Mouse (Mus musculus): ENCODE data around the gene Kctd15.

Kctd15 gene

DNA sequence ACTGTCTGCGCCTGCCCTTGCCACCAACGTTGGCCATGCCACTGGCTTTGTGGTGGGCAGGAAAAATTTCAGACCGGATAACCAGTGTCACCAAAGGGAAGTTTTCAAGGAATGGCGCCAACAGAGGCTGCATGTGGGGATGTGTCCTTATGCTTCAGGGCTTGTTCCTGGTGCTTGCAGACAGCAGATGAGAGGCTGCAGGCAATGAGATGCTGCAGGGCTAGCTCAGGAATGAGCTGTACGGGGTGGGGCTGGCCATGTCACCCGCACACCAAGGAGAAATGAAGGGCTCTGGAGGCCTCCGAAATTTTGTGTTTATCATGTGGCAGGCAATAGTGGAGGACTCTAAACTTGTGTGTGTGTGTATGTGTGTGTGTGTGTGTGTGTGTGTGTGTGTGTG, 6.6 kb upstream of the Kctd15 start:
- no peak for DNase-seq (ENCODE audit: low spot score)

DNA sequence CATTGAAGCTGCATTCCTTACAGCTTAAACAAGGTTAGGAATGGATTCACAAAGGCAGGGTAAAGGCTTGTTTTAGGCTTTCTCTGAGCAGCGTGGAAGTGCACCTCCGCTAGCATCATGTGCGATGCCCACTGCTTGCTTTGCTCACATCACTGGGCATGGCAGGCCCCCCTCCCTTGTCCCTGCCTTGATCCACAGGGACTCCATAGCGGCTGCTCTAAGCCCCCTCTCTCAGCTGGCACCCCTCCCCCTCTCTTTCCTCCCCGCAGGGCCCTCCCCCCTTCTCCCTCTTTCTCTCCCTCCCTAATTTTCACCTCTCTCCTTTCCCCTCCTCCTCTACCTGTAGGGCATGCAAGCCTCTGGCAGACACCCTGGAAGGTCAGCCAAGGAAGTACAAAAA, 5.7 kb upstream of the Kctd15 start:
- DNase-seq (ENCODE audit: low spot score): no peak

DNA sequence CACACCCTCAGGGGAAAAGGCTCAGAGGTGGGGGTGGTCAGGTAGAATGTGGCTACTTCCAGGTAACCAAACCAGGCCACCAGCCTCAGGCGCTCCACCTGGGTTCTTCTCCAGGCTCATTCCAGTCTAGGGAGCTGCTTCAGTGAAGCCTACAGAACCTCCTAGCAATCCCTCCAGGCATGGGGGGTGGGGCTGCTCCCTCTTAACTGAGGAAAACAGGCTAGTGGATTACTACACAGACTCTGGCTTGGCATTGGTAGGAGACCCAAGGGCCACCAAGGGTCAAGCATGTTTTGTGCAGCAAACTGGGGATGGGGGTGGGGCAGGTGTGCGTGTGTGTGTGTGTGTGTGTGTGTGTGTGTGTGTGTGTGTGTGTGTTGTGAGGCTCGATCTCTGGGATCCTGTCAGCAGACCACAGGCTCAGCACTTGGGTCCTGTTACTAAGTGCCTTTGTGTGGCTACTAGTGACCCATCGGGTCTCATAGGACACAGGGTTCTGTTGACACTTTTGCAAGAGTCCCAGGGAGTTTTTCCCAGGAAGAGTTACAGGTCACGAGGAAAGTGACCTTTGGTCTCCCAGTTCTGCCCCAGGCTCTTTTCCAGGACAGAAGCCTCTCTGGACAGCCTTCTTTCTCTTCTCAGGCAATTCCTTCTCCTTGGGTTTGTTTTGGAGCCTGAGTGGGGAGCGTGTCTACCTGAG, 3.0 kb upstream of the Kctd15 start:
- no peak for DNase-seq (ENCODE audit: low spot score)

DNA sequence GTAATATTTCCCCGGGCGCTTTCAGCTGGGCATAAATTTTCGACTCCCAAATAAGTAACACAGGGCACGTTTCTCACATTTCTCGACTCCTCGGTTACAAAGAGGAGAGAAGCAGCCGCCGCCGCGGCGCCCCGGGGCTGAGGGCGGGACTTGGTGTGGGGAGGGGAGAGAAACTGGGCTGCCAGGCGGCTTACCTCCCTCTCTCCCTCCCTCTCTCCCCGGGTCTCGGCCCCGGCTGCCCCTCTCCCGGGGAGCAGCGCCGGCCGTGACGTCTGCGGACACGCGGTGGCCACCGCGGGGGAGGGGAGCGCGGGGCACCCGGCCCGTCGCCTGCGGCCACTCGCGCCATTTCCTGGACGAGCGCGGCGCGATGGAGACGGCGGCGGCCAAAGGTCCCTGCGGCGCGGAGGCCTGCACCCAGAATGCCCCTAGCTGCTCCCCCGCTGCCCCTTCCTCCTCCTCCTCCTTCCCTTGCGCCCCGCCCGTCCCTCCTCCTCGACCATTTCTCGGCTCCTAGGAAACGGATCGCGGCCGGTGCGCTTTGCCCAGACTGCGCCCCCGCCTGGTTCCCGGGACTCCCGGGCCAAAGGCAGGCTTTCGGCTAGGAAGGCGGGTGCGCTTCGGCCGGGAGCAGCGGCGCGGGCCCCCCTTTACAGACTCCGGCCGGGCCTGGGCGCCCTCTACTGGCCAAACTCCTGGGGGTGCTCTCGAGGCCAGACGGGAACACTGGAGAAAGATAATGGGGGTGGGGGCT, 1.3 kb downstream of the Kctd15 start:
- DNase-seq (ENCODE audit: low spot score): peak; percentile 95

DNA sequence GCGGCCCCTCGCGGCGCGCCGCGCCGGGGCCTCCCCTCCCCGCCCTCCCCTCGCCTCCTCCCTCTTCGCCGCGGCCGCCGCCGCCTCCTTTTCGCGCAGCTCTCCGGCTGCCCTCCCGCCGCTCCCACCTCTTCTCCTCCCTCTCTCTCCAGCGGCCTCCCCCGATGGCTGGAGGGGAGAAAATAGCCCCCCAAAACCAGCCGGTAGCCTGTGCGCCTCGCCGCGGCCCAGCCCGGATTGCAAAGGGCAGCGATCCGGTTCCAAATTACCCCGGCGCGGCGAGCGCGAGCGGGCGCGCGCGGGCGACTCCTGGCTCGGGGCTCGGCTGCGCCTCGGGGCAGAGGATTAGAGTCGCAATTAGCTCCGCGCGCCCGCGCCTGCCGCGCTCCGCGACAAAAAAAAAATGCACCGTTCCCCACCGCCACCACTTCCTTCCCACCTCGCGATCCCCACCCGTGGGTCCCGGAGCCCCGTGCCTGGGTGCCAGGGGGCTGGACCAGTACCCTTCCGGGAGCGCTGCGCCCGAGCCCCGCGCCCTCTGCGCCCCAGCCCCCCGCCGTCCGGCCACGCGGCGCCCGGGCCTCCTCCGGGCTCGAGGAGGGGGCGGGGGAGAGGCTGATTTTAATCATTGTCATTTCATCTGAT, 2.0 kb downstream of the Kctd15 start:
- DNase-seq (ENCODE audit: low spot score): peak; percentile 58

DNA sequence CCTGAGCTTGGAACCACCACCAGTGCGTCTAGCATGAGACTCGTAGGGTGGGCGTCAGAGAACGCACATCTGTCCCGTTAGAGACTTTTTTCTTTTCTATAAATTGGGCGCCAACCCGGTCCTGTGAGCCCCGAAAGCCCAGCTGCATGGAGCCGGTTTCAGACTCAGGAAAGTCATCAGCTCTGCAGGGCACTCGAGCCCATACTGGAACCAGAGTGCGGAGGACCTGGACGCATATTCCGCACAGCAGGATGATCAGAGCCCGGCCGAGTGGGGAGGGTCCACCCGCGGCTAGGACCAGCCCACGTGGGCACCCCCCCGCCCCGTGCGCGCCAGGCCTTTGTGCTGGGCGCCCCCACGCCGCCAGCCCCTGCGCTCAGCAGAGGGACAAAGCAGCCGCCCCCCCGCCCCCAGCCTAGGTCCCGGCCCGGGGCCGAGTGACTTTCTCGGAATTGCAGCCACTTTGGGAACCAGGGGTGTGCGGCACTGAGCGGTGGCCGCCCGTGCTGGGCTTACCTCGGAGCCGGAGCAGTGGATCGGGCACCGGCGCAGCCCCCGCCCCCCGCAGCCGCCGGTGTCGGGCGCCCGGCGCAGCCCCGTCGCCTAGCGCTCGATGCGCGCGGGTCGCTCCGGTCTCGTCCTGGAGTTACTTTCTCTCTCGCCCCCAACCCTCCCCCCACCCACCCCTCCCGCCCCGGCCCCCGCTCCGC, 2.6 kb downstream of the Kctd15 start:
- peak; percentile 62 for DNase-seq (ENCODE audit: low spot score)

DNA sequence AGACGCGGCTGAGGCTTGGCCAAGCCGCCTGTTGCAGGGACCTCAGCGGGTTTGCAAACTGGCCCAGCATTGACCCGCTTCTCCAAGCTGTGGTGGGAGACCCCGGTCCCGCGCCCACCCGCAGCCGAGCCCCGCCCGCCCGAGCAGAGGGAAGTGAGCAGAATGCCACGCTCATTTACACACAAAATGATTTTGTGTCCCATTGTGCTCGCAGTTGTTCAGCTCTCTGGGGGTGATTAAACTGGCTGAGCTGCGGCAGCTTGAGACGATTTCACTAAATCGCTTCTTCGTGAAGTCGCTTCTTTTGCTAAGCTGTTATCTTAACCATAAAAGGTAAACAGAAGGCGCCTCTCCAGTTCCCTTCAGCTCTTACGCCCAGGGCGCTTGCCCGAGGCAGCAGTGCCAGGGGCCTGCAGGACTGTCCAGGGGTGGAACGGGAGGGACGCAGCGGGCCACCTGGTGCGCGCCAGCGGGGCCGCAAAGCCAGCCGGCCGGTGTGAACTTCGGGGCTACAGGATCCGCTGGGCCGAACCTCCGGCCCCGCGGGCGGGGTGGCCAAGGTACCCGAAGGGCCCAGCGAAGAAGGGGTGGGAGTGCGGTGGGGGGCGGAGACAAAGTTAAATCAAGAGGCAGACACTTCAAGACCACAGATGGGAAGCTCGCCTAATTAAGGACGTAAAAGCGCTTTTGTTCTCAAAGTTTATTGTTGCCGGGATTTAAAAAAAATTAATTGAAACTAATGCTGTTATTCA, 3.6 kb downstream of the Kctd15 start:
- peak; percentile 60 for DNase-seq (ENCODE audit: low spot score)

DNA sequence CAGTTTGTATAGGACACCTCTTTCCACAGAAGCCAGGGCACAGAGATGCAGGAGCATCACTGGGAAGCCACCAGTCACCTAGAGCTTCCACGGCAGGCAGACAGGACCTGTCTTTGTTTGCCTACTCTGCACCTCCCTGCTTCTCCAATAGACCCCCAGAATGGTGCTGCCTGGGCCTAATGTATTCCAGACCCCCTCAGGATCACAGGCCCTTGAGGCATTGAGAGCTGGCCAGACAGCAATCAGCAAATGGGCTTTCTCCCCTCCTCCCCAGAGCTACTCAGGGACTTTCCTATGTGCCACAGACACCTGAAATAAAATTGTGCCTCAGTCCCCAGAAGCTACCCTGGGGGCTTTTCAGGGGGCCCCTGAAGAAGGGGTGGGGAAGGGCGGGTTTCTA, 5.2 kb downstream of the Kctd15 start:
- DNase-seq (ENCODE audit: low spot score): no peak

DNA sequence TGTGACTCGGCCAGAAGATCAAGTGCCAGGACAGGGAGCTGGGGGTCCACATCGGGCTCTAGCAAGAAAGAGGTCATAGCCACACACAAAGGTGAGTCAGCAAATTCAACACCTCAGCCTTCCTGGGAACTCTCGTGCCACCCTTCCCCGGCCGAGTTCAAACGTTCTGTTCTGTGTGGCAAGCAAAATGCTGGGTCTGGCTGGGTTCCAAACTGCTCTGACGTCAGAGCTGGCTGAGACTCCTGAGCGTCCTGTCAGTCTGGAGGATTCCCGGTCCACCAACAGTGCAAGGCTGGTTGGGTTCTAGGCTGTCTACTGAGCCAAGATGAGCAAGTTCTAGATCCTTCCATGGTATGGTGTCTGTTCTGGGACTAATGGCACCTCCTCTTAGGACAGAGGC, 9.5 kb downstream of the Kctd15 start:
- no peak for DNase-seq (ENCODE audit: low spot score)

DNA sequence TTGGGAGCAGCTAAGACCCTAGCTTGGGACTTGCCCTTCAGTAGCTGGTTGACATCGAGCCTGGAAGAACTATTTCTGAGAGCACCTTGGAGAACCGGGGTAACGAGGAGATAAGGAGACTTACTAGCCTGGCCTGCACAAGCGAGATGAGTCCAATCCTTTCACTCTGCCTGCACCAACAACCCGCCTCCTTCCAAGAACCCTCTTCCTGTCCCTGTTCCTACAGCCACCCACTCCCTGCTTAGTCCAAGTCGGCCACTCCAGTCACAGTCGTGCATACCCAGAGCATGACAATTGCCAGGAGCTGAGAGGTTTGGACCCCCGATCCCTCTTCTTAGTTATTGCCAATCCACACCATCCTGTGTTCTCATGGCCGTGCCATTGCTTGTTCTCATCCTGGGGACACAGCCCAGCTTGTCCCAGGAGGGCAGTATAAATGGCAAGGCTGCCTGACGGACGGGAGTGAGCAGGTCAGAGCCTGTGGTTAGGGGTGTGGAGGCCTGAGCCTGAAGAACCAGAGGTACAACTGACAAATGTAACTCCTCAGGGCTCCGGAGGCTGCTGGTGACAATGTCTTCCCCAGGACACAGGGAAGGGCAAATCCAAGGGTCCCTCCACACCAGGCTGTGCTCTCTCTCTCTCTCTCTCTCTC, 10.3 kb downstream of the Kctd15 start:
- DNase-seq (ENCODE audit: low spot score): no peak

DNA sequence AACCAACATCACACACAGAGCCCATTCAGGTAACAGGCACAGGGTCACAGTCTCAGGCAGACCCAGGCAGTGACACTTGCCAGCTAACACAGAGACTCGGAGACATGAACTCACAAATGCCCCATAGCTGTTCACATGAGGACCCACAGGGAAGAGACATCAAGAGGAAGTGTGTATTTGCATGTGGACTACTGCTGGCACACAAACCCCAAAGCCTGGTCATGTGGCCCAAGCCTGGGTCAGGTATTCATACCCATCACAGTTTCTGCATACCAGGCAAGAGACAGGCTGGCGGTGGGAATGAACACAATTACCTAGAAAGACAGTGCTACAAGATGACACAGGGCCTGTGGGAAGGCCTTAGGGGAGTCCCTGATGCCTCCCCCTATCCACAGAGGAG, 10.9 kb downstream of the Kctd15 start:
- DNase-seq (ENCODE audit: low spot score): no peak

DNA sequence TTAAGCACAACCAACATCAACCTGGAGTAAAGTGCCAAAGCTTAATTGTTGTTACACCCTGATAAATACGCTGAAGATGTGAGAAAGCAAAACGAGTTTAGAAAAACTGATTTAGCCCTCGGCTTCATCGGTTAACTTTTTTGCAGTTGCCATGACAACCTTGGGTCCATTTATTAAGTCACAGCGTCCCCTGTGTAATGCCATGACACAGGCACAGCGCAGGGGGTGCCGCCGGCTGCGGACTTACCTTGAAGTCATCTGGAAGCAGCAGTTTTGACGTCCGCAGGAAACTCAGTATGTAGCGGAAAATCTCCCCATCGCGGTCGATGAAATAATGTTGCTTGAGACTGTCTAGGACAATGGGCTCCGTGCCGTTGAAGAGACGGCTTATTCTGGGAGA, 11.9 kb downstream of the Kctd15 start:
- DNase-seq (ENCODE audit: low spot score): no peak

DNA sequence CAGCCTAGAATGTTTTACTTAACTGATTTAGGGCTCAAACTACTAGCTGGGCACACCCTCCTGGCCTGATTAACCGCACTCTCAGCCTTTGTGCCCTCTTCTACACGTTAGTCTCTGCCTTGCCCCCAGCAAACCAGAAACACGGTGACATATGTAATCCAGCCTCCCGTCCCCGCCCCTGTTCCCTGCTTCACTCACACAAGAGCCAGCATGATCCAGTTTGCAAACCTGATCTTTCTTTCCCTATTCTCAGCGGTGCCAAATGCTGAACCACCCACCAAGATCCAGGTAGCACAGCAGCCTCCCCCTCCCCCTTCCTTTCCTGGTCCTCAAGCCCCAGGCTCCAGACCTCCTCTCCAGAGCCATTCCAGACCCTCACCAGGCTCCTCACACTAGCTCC, 13.2 kb downstream of the Kctd15 start:
- no peak for DNase-seq (ENCODE audit: low spot score)

DNA sequence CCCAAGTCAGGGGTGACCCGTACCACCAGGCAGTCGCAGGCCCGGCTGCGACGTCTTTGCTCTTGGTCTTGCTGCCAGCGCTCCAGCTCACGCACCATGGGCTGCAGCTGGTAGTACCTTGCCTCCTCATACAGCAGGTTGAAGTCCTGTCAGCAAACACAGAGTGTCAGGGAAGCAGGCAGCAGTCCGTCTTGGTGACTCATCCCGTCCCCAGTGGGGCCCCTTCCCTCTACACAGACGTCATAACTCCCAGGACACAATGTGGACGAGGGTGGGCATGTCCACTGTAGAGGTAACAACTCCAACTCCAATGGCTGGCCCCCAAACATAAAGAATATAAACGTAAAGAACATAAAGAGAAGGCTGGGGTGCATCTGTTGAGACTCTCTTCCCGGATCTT, 14.6 kb downstream of the Kctd15 start:
- no peak for DNase-seq (ENCODE audit: low spot score)

DNA sequence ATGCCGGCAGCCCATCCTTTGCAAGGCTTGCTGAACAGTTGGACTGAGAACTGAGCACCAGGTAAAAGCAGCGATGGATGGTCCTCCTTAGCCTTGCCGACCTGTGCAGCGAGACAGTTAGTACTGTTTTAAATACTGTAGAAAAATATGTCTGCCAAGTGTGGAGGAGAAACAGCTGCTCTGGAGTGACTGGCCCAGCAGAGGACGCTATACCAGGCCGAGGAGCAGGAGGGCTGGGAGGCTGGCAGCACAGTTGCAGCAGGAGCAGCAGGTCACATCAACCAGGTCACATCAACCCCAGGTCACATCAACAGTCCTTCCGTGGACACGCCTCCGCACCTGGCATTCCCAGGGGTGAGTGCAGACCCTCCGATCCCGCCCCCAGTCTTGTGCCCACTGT, 16.7 kb downstream of the Kctd15 start:
- DNase-seq (ENCODE audit: low spot score): no peak

DNA sequence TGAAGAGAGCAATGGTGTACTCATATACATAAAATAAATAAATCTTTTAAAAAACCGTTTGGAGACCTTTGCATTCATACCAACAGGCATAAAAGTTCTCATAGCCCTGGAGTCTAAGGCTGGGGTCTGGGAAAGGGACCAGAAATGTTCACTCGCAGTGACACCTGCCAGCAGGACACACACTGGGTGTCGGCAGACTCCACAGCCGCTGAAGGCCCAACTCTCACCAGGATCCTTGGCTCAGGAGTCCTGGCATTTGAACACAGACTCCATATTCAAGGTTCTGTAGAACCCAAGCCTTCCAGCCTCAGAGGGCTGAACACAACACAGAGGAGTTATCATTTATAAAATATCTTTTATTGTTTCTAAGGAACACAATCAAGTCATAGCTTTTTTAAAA, 19.9 kb downstream of the Kctd15 start:
- no peak for DNase-seq (ENCODE audit: low spot score)

DNA sequence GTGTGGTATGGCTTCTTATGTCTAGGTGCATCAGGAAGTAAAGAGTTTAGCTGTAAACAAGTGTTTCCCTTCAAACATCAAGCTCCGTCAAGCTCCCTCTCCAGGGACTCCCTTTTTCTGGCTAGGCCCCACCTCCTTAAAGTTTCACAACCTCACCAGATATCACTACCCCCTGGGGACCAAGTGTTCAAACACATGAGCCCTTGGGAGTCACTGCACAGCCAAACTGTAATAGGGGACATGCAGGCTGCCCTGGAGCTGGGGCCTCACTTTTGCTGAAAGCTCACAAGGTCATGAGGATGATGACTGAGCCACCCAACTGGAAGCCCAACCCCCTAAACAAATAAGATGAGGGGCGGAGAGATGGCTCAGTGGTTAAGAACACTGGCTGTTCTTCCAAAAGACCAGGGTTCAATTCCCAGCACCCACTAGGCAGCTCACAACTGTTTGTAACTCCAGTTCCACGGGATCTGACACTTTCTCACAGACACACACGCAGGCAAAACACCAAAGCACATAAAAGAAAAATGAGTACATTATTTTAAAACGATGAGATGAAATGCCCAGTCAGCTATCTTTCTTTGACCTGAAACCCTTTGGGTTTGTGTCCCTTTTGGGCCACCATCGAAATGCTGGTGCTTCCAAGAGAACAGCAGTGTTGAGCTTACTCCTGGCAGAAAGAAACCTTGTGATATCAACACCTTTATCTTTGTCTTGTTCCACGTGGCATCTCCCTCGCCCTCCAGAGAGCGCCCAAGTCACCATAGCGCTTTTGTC, 23.4 kb downstream of the Kctd15 start:
- no peak for DNase-seq (ENCODE audit: low spot score)

DNA sequence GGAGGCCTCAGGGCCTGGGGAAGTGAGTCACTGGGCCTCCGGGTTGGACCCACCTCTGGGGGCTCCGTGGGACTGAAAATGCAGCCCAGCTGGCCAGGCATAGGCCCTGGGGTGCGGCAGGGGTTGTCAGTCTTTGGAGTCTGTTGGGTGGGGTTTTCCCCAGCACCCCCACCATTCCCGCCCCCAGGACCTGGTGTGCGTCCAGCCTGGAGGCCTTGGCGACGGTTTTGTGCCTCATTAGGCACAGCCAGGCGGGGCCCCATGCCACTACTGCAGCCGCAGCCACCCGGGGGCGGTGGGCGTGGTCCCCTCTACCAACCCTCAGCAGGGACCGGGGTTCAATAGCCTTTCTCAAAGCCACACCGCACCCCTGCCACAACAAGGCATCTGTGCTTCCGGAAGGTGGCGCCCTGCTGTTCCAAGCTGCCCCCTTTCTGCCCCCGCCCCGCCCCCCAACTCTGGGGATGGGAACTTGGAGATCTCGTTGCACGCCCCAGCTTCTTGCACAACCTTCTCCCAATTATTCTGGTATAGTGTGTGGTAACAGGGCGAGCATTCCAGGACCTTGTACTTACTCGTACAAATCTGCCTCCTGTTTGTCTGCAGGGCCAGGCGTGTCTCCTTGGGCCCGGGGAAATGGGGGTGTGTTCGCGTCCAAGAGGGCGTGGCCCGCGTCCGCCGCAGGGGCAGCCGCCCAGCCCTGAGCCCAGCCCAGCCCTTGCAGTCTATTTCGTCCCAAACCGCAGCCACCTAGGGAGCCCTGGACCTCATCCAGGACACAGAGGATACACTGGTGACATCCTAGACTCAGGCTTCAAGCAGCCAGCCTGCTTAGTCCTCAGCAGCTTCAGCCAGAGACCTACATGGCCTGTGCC, 26.1 kb downstream of the Kctd15 start:
- DNase-seq (ENCODE audit: low spot score): peak; percentile 80

DNA sequence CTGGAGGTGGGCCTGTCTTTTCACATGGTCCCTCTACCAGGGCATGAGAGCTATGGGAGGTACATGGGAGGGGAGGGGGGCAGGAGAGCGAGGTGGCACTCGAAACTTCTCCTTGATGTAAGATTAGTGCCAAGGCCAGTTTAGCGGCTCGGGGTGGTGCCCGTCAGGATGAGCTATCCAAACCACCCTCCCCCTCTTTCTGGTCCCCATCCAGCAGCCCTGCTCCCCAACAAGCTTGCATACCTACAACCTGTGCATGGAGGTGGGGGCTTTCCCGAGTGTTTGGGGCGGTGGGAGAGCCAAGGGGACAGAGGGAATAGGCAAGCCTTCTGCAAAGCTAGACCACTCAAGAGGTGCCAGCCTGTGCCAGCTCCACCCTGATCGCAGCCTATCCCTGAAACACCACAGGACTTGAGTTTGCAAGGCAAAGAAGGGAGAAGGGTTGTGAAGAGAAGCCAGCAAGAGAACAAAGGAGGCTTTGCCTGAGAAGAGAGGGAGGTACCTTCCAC, 26.8 kb downstream of the Kctd15 start:
- DNase-seq (ENCODE audit: low spot score): no peak

All from embryo, embryonic 10 days (tissue).